Mouse (Mus musculus) spleen, adult 12 weeks (tissue): ENCODE data around the gene Gm20388.
"Not testable (repeated sequence)": the region's sequence is repeated elsewhere in the genome, so short reads cannot be mapped to it uniquely, and the experiment has no call there.

ENCODE experiments used
- DNase-seq: peaks from one replicate; pipeline ENCODE4 v3.0.0; 2022; ENCODE audit warnings: low spot score

Gm20388 gene

DNA sequence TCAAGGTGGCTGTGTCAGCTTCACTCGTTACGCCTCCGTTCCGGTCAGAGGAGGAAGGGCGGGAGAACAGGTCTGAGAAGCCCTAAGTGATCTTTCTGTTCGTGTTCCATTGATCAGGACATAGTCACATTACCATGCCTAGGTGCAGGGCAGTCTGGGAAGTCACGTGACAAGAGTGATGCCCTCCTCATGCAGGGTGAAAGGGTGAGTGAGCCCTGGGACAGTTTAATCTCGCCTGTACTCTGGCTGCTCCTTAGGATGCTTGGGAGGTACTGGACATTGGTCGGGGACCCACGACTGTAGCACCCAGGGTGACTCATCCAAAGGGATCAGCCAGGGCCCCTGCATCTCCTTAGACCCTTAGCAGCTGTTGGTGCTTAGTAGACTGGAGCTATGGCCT is 3535.3 kb downstream of the Gm20388 start:
- no peak for DNase-seq

DNA sequence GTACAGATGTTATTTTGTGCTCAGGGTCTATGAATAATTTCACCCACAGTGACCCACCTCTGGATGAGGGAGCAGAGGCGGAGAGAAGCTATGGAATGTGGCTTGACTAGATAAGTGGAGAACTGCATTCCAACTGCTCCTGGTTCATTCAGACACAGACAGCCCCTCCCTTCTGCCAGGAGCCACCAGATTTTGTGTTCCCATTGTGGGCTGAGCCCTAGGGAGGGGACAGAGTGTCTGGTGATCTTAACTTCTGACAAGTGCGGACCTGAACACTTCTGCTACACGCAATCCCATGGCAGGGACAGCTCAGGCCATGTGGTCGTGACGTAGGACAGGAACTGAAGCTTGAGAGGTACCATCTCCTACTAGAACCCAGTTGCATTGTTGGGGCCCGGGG is 3536.2 kb downstream of the Gm20388 start:
- no peak for DNase-seq

DNA sequence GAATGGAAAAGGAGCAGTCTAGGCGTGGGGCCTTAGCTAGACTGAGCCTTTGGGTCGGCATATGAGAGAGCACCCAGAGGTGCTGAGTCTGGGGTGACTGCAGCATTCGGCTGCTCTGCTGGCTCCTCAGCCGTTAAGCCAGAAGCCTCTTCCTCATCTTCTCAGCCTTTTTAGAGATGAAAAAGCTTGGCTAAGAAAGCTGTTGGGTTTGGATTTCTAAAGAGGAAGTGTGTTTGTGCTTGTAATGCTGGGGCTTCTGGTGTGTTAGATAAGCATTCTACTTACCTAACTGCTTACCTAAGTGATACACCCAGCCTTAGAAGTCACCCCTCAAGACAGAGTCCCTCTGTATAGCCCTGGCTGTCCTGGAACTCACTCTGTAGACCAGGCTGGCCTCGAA is 3540.1 kb downstream of the Gm20388 start:
- no peak for DNase-seq

DNA sequence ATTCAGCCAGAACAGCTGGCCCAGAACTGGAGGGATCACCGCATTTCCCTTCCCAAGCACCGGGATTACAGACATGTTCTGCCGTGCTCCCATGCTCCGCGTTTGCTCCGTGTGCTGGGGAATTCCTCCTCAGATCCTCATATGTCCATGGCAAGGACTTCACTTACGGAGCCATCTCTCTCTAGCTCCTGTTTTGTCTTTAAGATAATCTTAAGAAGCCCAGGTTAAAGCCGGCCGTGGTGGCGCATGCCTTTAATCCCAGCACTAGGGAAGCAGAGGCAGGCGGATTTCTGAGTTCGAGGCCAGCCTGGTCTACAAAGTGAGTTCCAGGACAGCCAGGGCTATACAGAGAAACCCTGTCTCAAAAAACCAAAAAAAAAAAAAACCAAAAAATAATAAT is 3541.1 kb downstream of the Gm20388 start:
- DNase-seq, result not testable (repeated sequence)

DNA sequence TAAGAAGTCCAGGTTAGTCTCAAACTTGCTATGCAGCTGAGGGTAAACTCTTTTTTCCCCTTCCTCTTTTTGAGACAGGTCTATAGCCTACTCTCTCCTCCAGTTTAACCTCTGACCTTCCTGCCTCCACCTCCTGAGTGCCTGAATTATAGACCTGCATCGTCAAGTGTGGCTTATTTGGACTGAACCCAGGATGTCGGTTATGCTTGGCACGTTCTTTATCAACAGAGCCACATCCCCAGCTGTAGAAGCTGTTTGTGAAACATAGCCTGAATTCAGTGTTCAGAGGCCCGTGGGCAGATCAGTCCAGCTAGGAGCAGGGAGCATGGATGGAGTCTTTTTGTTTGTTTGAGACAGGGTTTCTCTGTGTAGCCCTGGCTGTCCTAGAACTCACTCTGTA is 3541.5 kb downstream of the Gm20388 start:
- no peak for DNase-seq

DNA sequence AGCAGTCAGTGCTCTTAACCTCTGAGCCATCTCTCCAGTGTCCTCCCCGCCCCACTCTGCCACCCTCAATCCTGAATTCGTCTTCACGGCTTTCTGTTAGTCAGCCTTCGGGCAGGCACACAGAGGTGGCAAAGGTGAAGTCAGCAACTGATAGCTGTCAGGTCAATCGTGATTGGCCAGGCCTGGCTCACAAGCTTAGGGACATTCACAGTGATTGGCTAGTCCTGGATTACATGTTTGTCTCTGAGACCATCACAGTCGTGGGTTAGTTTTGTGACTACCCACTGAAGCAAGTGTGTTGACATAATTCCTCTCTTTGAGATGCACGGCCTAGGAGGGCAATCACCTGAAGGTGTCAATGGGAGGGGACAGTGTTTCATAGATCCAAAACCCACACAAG is 3542.7 kb downstream of the Gm20388 start:
- no peak for DNase-seq

DNA sequence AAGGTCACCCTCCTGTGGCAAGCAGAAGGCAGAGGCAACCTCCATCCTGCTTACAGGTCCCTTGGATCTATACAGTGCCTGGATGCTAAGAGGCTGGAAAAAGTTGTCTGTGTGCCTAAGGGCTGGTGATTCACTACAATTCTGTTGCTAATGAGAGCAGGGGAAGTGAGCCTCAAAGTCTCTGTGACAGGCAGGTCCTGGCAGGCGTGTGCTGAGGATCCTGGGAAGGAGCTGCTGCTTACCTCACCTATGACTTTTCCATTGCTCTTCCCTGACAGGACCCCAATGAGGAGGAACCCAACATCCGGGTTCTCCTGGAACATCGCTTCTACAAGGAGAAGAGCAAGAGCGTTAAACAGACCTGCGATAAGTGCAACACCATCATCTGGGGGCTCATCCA is 3543.3 kb downstream of the Gm20388 start:
- DNase-seq, result no peak

DNA sequence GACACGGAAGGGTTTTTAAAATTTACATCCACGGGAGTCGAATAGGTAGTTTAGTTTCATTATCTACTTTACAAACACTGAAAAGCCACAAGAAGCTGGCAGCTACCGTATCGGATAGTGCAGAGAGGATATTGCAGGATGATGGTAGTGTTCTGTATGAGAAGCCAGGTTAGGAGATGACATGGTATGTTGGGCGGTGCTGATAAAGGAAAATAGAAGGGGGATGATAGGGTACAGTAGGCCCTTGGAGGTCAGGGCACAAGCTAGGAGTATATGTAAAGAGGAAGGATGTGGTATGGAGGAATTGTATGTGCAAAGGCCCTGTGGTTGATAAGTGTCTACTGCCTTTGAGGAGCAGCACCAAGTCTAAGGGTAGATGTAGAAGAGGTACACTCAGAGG is 3543.9 kb downstream of the Gm20388 start:
- DNase-seq, result no peak

DNA sequence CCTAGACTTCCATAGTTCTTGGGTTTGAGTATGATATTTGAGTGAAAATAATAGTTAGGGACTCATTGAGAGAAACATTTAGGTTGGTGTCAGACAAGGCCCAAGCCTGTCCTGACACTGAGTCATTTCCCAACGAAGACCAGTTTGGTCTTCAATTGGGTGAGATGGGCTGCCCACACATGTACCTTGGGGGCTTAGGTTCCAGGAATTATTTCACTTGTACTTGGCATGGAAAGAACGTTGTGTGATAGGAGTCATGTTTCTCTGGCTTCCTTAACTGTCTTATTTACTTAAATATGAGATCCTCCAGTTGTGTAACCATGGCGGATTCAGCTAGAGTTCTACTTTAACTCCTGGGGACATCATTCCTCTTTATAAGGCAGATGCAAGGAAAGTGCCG is 3553.0 kb downstream of the Gm20388 start:
- no peak for DNase-seq

DNA sequence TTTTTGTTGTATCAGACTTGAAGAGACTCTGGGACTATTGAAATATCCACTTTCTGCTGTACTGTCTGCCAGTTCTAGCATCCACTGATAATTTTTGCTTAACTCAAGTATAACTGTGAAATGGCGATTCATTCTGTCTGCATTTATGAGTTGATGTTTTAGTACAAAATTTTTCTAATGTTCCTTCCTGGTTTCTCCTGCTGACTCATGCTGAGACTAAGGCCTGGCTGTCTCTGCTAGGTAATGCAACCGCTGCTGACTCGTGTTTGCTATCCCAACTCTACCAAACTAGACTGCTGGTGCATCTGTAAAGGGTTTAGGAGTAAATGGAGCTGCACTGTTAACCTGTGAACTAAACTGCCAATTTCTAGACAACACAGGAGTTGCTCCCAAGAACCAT is 3556.8 kb downstream of the Gm20388 start:
- no peak for DNase-seq

DNA sequence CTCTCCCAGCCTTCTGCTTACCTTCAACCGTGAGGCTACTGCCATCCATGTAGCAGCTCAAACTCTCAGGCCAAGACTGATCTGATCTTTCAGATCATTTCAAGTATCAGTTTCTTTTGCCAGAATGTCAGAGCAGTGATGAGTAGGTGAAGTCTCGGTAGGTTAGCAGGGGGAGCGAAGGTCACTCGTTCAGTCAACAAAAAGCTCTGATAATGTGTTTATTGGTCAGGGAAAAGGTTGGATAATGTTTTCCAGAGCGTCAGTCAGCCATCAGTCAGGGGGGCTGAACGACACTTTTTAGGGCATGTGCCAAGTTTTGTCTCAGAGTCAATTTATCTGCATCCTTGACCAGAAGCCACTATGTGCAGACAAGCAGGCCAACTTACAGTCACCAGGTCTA is 3562.3 kb downstream of the Gm20388 start:
- DNase-seq, result not testable (repeated sequence)

DNA sequence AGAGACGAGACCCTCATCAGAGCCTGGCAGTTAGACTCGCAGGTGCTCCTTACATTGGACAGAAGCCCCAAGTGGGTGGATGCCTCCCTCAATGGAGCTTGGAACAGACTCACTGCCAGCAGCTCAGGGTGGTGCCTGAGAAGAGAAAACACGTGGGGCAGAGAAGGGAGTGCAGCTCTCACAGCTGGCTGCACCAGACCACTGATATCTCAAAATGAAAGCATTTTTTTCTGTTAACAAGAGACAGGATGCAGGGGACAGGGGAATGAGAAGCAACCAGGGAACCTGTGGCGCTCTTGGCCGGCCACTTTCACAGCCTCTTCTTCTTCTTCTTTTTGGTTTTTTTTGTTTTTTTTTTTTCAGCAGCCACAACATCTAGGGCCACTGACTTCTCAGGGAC is 3563.9 kb downstream of the Gm20388 start:
- DNase-seq, result not testable (repeated sequence)

DNA sequence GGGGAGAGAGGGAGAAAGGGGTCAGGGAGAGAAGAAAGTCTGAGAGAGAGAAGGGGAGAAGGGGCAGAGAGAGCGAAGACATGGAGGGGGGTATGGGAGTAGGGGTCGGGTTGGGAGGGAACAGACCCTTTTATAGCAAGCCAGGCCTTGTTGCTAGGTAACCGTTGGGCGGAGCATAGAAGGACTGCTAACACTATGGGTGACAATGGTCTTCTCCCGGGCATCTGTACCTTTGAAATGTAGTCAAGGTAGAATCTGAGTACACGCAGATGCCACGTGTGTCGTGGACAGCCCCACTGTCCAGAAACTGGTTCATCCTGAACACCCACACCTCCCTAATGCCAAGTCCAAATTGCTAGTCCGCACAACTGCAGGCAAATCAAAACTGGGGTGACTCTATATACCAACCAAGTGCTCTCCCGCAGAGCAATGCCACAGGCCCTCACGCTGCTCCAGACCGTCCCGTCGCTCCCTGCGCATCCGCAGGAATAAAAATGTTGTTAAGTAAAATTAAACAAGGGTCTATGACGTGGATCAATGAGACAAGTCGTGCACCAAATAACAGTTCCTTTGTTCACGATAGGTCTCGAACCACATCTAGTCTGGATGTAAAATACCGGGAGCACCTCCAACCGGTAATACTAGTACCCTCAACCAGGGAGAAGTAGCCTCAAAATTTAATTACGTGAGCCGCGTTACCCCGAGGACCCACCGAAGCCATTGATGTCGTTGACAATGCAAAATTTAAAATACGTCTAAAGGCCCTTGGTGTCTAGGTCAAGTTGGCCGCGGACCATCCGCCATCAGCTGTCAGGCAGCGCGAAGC is 3566.5 kb downstream of the Gm20388 start:
- DNase-seq, result no peak

DNA sequence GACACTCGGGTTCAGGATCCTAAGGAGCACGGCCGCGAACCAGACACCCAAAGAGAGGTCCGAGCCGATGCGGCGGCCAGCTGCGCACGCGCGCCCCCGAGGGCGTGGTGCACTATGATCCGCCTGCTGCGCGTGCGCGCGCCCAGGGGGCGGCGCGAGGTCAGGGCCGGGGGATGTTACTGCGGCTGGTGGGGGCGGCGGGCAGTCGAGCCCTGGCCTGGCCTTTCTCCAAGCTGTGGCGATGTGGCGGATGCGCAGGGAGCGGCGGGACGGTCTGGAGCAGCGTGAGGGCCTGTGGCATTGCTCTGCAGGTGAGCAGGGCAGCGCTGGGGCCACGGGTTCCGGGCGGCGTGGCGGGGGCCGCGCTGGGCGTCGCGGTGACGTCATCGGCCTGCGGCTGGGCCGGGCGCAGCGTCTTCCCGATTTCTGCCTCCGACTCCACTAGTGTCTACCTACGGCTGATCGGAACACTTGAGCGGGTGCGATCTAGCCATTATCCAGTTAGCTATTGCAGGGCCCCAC is 3567.2 kb downstream of the Gm20388 start, which contains the start of gene Afg3l1:
Gene Afg3l1 (plus strand): TSS at position 167 of the 522 bp plus-strand sequence.
- peak; percentile 95 for DNase-seq

DNA sequence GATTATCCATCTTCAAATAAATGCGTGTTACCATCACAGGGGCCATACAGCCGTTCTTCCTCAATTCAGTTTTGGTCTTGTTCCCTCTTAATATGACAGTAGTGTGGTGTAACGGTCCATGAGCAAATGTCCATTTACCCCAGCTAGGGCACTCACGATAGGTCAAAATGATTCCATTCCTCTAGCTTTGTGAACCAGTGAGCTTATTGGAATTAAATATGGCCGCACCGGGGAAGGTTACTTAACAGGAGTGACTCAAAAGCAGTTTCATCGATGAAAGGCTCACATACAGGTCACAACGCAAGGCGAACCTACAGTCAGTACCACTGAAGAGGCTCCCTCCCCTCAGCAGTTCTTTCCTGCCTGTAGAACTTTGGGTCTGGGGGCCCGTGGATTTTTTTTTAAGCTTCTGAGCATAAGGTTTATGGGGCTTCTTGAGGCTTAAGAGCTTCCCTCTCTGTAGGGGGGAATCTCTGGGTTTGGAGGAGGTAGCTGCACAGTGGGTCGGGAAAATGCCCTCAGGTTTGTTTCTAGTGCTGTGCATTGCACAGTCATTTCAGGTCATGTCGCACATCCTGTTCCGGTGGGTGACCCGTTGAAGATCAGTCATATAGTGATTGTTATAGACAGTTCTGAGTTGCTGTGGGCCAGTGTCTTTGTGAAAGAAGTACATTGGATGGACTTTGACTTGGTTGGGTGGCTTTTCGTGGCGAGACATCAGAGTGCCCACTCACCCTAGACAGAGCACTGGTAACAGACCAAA is 3568.0 kb downstream of the Gm20388 start:
- DNase-seq, result peak; percentile 25

DNA sequence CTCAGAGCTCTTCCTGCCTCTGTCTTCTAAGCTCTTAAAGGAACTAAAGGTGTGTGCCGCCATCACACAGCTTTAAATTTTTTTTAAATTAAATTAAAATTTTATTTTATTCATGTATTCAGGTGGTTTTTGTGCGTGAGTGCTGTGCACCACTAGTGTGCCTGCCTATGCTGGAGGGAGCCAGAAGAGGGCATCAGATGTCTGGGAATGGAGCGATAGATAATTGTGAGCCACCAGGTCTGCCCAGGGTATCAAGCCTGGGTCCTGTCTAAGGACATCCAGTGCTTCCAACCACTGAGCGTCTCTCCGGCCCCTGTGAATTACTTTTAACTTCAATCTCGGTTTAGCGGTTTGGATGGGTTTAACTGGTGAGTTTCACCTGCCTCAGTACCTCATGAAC is 3572.0 kb downstream of the Gm20388 start:
- DNase-seq, result no peak

DNA sequence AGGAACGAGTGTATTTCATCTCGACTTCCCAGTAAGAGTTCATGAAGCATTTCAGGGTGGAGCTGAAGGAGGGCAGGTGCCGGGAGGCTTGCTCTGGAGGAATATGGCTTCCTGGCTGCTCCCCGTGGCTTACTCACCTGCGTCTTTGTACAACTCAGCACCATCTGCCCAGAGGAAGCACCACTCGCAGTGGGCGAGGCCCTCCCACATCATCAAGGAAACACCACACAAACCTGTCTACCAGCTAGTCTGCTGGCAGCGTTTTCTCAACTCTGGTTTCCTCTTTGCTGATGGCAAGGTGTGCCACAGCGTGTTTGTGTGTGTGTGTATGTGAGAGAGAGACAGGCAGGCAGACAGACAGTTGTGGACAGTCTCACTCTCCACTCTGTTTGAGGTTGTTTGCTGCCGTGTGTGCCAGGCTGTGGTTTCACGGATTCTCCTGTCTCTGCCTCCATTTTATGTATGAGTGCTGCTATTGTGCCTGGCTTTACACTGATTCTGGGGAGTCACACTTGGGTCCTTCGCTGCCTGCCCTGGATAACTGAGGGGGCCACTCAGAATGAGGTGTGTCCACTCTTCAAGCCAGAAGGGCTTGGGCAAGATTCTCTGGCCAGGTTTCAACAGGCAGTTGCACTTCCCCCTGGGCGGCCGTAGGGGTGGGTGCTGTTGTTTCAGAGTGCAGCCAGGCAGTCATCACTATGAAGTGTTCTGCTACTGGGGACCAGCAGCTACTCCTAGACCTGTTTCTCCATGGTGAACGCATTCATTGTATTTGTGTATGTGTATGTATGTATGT is 3580.8 kb downstream of the Gm20388 start:
- no peak for DNase-seq

DNA sequence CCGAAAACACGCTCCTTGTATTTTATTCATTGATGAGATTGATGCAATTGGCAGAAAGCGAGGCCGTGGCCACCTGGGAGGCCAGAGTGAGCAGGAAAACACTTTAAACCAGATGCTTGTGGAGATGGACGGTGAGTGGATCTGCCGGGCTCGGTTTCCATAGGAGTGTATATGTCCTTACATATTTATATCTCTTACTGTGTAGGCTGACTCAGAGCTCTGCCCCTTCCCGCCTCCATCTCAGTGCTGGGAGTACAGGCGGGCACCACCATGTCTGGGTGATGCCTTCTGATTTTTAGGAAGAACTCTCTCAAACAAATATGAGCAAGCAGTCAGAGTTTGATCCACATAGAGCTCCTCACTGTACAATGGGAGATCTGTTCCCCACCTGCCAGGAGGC is 3582.3 kb downstream of the Gm20388 start:
- no peak for DNase-seq

DNA sequence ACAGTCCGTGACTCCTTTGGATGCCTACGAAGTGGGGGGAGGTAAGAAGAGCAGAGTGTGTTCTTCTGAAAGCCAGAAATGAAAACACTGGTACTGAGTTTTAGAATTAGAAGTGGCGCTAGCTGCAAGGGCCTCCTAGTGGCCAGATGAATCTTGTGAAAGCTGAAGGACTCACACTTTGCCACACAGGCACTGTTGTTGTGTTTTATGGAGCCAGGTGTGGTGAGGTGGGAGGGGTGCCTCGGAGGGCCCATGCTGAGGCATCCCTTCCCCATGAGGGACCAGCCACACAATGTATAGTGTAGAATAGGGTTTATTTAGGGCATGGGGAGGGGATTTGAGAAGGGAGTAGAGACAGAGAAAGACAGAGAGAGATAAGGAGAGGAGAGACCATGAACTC is 3587.1 kb downstream of the Gm20388 start:
- DNase-seq, result no peak

DNA sequence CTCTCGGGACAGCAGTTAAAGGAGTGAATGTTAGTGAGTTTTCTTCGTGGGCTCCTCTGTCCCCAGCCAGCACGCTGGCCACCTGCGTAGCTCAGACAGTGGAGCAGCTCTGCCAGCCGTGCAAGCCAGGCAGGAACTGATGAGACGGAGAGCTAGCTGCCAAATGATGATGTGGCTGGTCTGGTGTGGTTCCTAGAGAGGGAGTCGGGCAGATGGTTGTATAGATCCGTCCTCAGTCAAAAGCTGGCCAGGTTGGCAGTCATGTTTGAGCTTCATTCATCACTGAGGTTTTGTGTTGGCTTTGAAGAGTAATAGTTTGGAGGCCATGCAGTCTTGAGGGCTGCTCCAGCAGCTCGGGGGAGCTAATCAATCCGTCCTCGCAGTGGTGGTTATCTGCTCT is 3588.3 kb downstream of the Gm20388 start:
- DNase-seq, result no peak

DNA sequence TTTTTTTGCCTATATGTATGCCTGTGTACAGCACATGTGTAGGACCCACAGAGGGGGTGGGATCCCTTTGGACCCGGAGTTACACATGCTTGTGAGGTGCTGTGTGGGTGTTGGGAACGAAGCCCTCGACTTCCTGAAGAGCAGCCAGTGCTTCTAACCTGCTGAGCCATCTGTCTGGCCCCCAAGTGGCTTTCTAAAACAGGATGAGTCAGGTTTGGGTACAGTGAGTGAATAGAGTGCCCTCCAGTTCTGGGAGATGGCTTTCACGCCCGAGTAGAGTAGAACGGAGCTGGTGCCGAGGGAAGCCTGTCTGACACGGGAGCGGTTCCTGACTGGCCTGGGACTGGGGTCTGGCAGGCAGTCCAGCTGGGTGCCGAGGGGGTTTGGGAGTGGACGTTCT is 3588.9 kb downstream of the Gm20388 start:
- DNase-seq, result no peak

DNA sequence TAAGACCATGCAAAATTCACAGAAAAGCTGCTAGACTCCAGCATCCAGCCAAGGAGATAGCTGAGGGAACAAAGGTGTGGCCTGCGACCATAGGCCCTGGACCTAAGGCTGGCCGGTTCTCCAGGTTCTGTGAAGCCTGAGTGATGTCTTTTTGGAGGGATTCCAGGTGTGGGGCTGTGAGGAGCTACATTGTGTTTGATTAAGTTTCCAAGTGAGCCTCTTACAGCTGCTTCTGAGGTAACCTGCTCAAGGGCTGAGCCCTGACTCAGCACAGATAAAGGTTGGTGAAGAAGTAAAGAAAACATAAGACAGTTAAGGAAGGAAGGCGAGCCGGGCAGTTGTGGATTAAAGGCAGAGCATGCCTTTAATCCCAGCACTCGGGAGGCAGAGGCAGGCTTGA is 3591.6 kb downstream of the Gm20388 start:
- DNase-seq, result no peak
